ENCODE assay signal across 15 mouse cellular contexts in genomic region chr9:71728822-71729311, GRCm38 (mm10). TPM values are rescaled to one million over a fixed set of nuclear protein-coding genes. Genes with fewer than 3 reads are reported as not detected.
A peak's percentile ranks its signal among the peaks of the same experiment; 100 is the strongest.
DNase-seq lines count a peak whose midpoint lies in the region; ATAC-seq and TF ChIP-seq lines count a peak whose summit lies in the region.
"Had no signal": no experiment of that assay in that cellular context is flagged by ENCODE, and none has a peak within 500 bp of the region (broad histone marks: within the 10 kb centered on the region; RNA-seq: fewer than 3 reads in every experiment).

No protein-coding gene starts in this region.

- peak; percentile 50 for ATAC-seq in forebrain, embryonic 13.5 days
- no peak; the same call in 1 of the 2 replicates for ATAC-seq in midbrain, postnatal 0 days (ENCODE audit: low FRiP score)
- no peak for ATAC-seq in midbrain, embryonic 13.5 days
- ATAC-seq: liver, embryonic 12.5 days had no signal

- H3K9me3 ChIP-seq in forebrain, embryonic 13.5 days (replicated peaks), result no peaks in the 10 kb centered on the region
- no peaks in the 10 kb centered on the region for H3K9me3 ChIP-seq in forebrain, embryonic 10.5 days
- no peaks in the 10 kb centered on the region for H3K9me3 ChIP-seq in midbrain, postnatal 0 days (ENCODE audit: low read length)
- no peaks in the 10 kb centered on the region for H3K9me3 ChIP-seq in midbrain, embryonic 13.5 days
- H3K9me3 ChIP-seq: liver, embryonic 12.5 days had no signal

- H3K4me3 ChIP-seq in forebrain, embryonic 13.5 days, result no peak overlapping the region
- no peak overlapping the region for H3K4me3 ChIP-seq in forebrain, embryonic 10.5 days
- H3K4me3 ChIP-seq in midbrain, postnatal 0 days (ENCODE audit: low read depth, low read length), result no peak overlapping the region
- H3K4me3 ChIP-seq in midbrain, embryonic 13.5 days (replicated peaks), result no peak overlapping the region
- H3K4me3 ChIP-seq: liver, embryonic 12.5 days had no signal

- no peak overlapping the region for H3K4me2 ChIP-seq in forebrain, embryonic 13.5 days
- H3K4me2 ChIP-seq in midbrain, postnatal 0 days (ENCODE audit: low read depth, low read length, poor library complexity, severe bottlenecking), result no peak overlapping the region
- no peak overlapping the region for H3K4me2 ChIP-seq in midbrain, embryonic 13.5 days (replicated peaks)
- H3K4me2 ChIP-seq: liver, embryonic 12.5 days had no signal

- TF ChIP-seq CTCF in midbrain, postnatal 0 days (IDR thresholded peaks at IDR 0.05), result no peak

- no peaks in the 10 kb centered on the region for H3K27me3 ChIP-seq in forebrain, embryonic 13.5 days
- no peaks in the 10 kb centered on the region for H3K27me3 ChIP-seq in forebrain, embryonic 10.5 days (ENCODE audit: poor library complexity, severe bottlenecking)
- no peaks in the 10 kb centered on the region for H3K27me3 ChIP-seq in midbrain, postnatal 0 days (ENCODE audit: insufficient read depth, low read length)
- no peaks in the 10 kb centered on the region for H3K27me3 ChIP-seq in midbrain, embryonic 13.5 days

- no peaks in the 10 kb centered on the region for H3K36me3 ChIP-seq in forebrain, embryonic 13.5 days (ENCODE audit: poor library complexity, severe bottlenecking)
- 0 out of 2 replicates have a peak, but pooled peaks cover 2% of the 10 kb centered on the region for H3K36me3 ChIP-seq in forebrain, embryonic 10.5 days (replicated peaks)
- H3K36me3 ChIP-seq in midbrain, postnatal 0 days (ENCODE audit: insufficient read depth, low read length), result no peaks in the 10 kb centered on the region
- no peaks in the 10 kb centered on the region for H3K36me3 ChIP-seq in midbrain, embryonic 13.5 days

- 48% methylated on average over 5 of the region's 5 CpGs for WGBS in forebrain, embryonic 13.5 days
- WGBS in forebrain, embryonic 10.5 days, result 84% methylated on average over 5 of the region's 5 CpGs
- 66% methylated on average over 5 of the region's 5 CpGs for WGBS in midbrain, postnatal 0 days
- 74% methylated on average over 5 of the region's 5 CpGs for WGBS in midbrain, embryonic 13.5 days

- no peak overlapping the region for H3K9ac ChIP-seq in forebrain, embryonic 13.5 days
- no peak overlapping the region for H3K9ac ChIP-seq in midbrain, postnatal 0 days (replicated peaks; ENCODE audit: low read length, poor library complexity, severe bottlenecking)
- no peak overlapping the region for H3K9ac ChIP-seq in midbrain, embryonic 13.5 days (replicated peaks)
- H3K9ac ChIP-seq: liver, embryonic 12.5 days had no signal

- H3K4me1 ChIP-seq in forebrain, embryonic 13.5 days, result peaks cover 5% of the 10 kb centered on the region
- H3K4me1 ChIP-seq in forebrain, embryonic 10.5 days, result no peaks in the 10 kb centered on the region
- H3K4me1 ChIP-seq in midbrain, postnatal 0 days (ENCODE audit: insufficient read depth, low read length), result 0 out of 2 replicates have a peak, but pooled peaks cover 6% of the 10 kb centered on the region
- H3K4me1 ChIP-seq in midbrain, embryonic 13.5 days (replicated peaks), result no peaks in the 10 kb centered on the region
- H3K4me1 ChIP-seq: liver, embryonic 12.5 days had no signal

- no peak overlapping the region for H3K27ac ChIP-seq in forebrain, embryonic 13.5 days
- no peak overlapping the region for H3K27ac ChIP-seq in forebrain, embryonic 10.5 days
- H3K27ac ChIP-seq in midbrain, postnatal 0 days (ENCODE audit: low read depth, low read length), result no peak overlapping the region
- no peak overlapping the region for H3K27ac ChIP-seq in midbrain, embryonic 13.5 days
- H3K27ac ChIP-seq: liver, embryonic 12.5 days had no signal

- no peak for DNase-seq in forebrain, embryonic 10.5 days (ENCODE audit: extremely low spot score, low spot score)
- peak; percentile 1 to 25 for DNase-seq in layer of hippocampus, adult 18-20 months (ENCODE audit: low spot score in 2 of 2)
- DNase-seq in layer of hippocampus, postnatal 36 days, result no peak
- DNase-seq in midbrain, postnatal 0 days (ENCODE audit: low spot score), result peak; percentile 87
- peak; percentile 1 to 12 for DNase-seq in layer of hippocampus, postnatal 14 days (ENCODE audit: low spot score in 2 of 2)
- no peak for DNase-seq in adrenal gland, postnatal 10 days
- DNase-seq: adrenal gland, postnatal 36 days; gastrocnemius, postnatal 14 days; kidney, adult 18-20 months; right cerebral cortex, postnatal 25 days; thymus, postnatal 25 days had no signal

RNA-seq across cellular contexts. Expression of gene Cgnl1, which starts 42.5 kb away (rescaled TPM):
- polyA plus RNA-seq in forebrain, embryonic 13.5 days (2015; fragmentation: Nextera tagmentation; extraction: Ambion mirVana), result 4.0 TPM in 2 replicates
- 7.3 and 7.6 TPM in 2 replicates for polyA plus RNA-seq in forebrain, embryonic 10.5 days (2016; fragmentation: Nextera tagmentation; extraction: Ambion mirVana)
- total RNA-seq in layer of hippocampus, adult 18-20 months (2021), result 1 to 10 TPM; 5.4 to 8.4 TPM
- total RNA-seq in layer of hippocampus, postnatal 36 days (2021), result 1 to 10 TPM; 8.4 to 10.0 TPM
- total RNA-seq in midbrain, postnatal 0 days (2014; rRNA removed), result 5.7 and 11.2 TPM in 2 replicates
- polyA plus RNA-seq in midbrain, postnatal 0 days (2015; fragmentation: Nextera tagmentation; extraction: Ambion mirVana), result 4.6 and 4.9 TPM in 2 replicates
- 4.6 and 4.8 TPM in 2 replicates for polyA plus RNA-seq in midbrain, embryonic 13.5 days (2015; fragmentation: Nextera tagmentation; extraction: Ambion mirVana)
- total RNA-seq in layer of hippocampus, postnatal 14 days (2021), result 10 to 100 TPM; 10.2 to 14.8 TPM
- 10 to 100 TPM; 55.5 to 61.5 TPM for total RNA-seq in adrenal gland, postnatal 10 days (2021)
- total RNA-seq: megakaryocyte-erythroid progenitor cell, adult 5-6 weeks had no signal

Comparison
In these comparisons a context has a peak if more than half of its experiments do, and no peak if none do; other contexts are left out.
1. DNase-seq: peak in layer of hippocampus, adult 18-20 months (2 of 2), midbrain, postnatal 0 days (single experiment) and layer of hippocampus, postnatal 14 days (2 of 2); none in forebrain, embryonic 10.5 days (single experiment), layer of hippocampus, postnatal 36 days (0 of 2) and adrenal gland, postnatal 10 days (single experiment).